Mouse (Mus musculus): ENCODE measurements around the gene Mark2.
"Not testable (repeated sequence)": the region's sequence is repeated elsewhere in the genome, so short reads cannot be mapped to it uniquely, and the experiment has no call there.

The Mark2 gene

DNA sequence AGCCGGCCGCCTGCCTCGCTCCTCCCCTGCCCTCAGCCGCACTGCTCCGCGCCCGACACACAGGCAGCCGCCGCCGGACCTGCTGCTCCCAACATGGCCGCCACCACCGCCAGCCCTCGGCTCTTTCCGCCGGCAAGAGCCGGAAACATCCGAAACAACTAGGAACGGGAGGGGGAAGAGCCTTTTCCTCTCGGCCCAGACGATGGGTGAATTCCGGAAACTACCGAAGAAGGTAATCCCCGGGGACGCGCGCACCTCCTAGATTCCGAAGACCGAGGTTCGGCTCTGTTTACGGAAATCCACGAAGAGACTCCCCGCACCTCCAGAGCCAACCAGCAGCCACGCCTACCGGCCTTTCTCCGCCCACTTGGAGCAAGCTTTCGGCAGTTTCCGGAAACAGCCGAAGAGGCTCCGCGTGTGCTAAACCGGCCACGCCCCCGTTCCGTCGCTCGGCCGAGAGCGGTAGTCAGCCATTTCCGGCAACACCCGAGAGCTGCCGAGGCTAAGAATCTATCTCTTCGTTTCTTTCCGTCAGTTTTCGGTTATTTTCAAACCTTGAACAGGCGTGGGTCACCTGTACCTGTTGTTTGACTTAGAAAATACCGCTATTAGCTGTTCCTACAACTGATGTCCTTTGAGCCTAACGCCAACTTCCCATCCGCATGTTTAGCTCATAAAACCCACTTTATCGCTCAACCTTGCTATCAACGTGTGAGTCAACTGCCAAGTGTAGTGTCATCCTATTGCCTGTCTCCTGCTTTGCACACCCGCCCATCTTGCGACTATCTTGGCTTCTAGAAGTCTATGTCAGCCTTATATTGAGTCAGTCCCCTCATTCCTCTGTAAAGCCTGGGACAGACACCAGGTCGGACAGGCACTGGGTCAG is at the start of gene Mark2:
TSS of gene Mark2 (minus strand) at position 349 of the 886 bp plus-strand sequence.
- DNase-seq, result peak; percentile 100

DNA sequence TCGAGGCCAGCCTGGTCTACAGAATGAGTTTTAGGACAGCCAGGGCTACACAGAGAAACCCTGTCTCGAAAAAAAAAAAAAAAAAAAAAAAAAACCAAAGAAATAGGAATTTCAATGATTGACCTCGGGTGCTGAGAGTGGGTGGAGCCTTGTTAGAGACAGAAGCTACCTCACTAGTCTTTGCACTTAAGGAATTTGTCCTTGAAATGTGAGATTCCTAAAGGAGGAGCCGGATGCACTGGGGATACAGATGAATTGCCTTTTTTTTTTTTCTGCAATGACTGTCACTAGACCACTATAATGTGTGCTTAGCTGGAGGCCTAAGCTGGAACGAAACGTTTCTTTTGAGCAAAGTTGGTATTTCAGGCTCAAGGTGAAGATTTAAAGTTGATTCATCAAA is 46.8 kb upstream of the Mark2 start:
- DNase-seq, result no peak

DNA sequence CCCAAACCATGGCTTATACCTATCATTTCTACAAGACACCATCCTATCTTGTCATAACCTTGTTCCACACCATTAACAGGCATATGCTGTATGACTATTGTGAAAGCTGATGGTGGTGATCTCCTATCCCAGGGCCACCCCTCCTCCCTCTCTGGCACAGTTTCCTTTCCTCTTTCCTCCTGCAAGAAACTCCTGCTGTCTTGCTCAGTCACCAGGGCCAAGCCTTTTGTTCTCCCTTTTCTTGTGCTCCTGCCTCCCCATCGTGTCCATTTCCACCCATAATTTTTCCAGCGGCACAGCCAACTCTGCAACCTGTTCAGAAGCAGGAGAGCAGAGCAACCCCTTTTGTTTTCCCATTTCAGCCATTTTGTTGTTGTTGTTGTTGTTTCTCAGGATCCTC is 44.4 kb upstream of the Mark2 start:
- DNase-seq, result no peak

DNA sequence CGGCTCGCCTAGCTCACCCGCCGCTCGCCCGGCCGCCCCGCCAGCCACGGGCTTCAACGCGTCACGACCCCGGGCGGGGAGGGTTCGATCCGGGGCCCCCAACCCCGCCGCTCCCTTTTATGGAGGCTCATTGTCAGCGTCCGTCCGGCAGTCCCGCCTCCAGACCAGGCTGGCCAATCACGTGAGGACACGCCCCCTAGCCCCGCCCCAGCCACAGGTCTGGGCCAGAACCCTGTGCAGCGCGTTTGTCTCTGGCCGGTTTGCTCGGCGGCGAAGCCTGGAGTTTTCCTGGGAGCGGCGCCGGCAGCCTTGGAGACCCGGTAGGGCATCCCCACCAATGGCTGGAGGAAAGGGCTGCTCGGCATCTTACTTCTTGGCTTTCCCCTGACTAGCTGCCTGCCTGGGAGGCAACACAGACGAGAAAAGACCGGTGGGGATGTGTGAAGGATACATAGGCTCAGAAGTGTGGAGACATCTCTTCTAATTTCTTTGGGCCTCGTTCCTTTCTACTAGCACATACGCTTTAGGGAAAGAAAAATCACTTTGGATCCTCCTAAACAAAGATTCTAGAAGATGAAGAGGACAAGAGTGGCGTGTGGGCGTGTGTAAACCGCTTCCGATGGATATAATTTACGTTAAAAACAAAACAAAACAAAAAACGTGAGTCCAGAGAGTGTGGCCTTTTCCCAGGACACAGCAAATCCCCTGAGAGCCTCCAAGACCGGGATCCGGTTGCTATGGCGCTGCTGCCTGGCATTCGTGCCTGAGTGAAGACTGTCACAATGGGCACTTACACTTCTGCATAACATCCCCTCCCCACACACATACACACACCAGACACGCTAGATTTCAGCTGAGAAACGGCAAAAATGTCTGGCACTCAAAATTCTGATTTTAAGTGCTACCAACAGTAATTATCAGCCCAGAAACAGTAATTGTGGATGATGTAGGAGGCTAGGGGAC is 41.5 kb upstream of the Mark2 start, which contains the start of gene Spindoc:
TSS of gene Spindoc (minus strand) at position 92 of the 963 bp plus-strand sequence.
- DNase-seq, result peak; percentile 98

DNA sequence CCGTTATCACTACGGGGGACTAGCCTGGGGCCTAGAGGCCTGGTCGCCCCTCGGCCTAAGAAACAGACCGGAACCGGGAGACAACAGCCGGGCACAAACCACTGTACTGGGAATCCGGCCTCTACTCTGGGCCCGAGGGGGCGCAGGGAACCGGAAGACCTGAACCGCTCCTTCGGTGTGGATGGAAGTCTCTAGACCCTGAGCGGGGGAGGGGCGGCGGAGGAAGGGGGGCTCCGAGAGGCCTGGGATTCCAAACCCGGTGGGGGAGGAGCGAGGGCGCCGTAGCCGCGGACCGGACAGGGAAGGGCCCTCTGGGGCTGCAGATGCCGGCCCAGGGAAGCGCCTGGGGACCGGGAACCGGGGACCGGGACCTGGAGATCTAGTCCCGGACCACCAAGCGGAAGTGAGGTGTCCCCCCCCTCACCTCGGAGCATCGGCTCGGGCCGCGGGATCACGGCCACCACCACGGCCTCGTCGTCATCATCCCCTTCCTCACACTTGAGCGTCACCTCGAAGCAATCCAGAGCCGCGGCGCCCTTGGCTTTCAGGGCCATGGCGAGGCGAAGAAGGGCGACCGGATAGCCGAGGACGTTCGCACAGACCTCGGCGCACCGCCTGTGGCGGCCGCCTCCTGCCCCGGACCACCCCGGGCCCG is 40.7 kb upstream of the Mark2 start:
- peak; percentile 70 for DNase-seq

DNA sequence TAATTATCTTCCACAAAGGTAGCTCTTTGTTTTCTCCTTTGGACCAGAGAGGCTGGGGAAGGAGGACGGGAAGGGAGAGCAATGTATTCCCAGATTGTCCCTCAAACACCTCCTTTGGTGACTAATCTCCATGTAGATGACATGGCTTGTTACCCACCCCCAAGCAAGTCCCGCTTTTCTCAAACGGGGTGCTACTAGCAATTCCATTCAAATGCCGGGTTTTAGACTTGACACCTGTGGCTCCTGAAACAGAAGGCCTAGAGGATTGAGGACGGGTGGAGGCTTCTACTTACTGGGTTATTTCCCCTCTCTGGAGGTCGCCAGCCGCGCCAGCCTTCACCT is 40.2 kb upstream of the Mark2 start:
- no peak for DNase-seq

DNA sequence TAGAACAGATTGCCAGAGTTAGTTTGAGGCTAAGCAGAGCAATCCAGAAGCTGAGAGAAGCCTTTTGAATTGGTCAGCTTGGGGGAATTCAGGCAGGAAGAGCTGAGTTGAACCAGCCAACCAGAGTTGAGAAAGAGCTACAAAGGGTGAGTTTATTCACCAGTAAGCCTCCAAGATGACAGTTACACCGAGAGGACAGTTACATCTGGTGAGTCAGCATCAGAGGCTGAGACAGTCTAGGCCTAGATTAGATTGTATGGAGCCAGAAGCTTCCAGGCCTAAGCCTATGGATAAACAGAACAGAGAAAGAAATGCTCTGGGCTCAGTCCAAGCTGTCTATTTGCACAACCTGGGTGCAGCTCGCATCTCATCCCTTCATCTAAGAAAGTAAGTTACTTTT is 36.0 kb upstream of the Mark2 start:
- no peak for DNase-seq

DNA sequence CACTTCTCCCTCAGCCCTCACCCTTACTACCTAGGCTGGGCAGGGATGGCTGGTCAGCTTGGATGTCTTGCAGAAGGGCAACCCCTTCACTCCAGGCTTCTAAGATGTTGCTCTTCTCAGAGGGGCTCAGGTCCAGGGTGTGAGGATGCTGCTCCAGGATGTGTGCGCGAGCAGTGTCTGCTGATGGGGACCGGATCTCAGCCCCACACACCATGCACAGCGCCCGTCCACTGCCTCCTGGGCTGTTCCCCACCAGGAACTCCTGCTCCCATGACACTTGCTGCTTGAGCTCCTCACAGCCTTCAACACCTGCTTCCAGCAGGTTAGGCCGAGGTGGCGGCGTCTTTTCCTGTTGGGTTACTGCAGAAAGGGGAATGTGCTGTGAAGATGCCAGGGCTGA is 32.8 kb upstream of the Mark2 start:
- DNase-seq, result no peak

DNA sequence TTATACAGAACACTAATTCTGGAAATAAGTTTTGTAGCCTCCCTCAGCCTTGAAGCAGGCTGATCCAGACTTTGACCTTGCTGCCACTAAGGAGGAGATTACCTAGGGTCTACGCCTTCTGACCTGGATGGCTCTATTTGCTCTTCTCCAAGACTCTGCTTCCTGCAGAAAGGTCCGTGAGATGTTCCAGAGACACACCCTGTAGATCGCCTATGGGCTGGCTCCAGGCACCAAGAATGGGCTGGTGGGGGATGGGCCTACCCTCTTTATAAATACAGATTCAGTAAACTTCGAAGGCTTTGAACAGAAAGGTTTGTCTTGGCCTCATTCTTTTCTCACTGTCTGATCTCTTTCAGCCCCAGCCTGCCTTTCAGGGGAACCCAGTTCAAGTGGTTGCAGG is 27.8 kb upstream of the Mark2 start:
- not testable (repeated sequence) for DNase-seq

DNA sequence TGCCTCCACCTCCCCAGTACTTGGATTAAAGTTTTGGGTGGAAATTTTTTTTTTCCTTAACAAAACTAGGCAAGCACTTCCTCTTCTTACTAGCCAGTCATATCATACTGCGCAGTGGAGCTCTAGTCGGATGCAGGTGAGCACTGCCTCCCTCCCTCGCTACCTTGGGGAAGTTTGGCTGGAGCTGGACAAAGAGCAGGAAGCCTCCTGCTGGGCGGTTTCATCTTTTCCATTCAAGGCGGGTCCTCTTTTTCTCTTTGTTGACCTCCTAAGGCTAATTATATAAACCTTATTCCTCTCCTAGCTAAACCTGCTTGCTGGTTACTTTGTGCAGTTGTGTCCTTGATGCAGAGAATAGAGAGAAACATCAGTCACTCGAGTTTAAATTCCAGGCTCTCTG is 12.0 kb upstream of the Mark2 start:
- no peak for DNase-seq

DNA sequence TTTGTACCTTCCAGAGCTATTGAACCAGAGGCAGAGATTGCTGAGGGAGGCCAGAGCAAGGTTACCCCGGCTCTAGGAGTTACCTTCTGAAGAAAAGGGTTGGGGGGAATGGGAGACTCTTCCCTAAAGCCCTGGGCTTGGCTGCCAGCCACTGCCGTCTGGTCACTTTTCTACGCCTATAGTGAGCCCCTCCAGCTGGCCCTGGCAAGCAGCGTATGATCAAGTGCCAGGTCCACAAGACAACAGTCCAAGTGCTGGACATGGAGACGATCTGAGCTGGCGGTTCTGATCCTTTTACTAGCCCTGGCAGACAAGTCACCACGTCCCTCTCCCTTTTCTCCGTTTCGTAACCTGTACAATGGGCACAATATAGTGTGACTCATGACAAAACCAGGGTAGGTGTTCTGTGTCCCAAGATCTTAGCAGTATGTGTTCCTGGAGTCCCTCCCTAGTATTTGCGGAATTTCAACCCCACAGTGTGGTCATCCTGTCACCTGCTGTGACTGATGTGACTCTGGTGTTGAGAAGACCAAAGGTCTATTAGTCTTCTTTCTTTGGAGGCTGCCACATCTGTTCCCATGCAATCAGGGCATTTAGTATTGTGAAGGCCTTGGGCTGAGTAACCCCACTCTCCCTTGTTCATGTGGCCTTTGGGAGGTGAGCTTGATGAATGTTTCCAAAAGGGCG is 11.3 kb upstream of the Mark2 start:
- DNase-seq, result no peak

DNA sequence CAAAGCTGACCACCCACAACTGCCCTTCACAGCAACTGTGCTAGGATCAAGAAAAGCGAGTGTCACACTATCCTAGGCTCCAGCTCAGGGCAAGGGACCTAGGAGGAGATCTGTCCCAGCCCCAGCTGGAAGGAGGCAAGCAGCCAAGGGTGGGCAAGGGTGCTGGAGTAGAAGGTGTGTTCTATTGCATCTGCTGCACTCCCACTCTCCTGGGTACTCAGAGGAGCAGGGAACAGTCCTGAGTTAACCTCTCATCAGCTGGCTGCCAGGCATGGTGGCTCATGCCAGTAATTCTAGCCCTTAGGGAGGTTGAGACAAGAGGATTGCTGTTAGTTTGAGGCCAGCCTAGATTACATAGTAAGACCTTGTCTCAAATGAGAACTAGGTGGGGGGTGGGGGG is 8.3 kb upstream of the Mark2 start:
- DNase-seq, result no peak

DNA sequence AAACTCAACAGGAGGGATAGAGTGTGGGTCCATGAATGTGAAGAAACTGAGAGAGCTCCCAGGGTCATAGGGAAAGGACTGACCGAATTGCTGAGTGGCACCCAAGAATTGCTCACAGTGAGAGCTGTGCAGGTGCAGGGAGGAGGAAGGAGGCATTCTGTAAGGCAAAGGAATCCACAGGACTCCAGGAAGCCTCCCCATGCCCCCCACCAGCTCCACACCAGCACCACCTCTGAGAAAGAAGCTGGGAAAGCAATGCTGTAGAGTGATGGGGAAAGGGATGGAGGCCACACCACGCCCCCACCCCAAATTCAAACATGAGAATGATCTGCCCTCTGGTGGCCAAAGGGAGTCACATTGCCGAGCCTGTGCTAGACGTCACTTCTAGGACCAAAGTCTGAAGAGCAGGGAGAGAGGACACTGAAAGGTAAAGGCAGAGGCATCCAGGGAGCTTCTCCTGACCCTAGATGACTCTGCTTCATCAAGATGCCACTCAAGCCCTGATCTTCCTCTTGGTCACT is 3.6 kb upstream of the Mark2 start:
- DNase-seq, result peak; percentile 56

DNA sequence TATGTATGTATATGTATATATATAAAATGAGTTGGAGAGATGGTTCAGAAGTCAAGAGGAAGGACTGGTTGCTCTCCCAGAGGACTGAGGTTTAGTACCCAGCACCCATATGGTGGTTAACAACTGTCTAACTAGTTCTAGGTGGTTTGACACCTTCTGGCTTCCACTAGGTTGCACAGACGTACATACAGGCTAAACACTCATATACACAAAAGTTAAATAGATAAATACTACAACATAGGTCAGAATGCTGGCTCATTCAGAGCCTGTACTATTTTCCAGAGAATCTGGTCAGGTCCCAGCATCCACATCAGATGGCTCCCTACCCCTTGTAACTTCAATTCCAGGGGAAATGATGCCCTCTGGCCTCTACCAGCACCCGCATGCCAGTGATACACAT is 986 bp upstream of the Mark2 start:
- DNase-seq, result no peak

DNA sequence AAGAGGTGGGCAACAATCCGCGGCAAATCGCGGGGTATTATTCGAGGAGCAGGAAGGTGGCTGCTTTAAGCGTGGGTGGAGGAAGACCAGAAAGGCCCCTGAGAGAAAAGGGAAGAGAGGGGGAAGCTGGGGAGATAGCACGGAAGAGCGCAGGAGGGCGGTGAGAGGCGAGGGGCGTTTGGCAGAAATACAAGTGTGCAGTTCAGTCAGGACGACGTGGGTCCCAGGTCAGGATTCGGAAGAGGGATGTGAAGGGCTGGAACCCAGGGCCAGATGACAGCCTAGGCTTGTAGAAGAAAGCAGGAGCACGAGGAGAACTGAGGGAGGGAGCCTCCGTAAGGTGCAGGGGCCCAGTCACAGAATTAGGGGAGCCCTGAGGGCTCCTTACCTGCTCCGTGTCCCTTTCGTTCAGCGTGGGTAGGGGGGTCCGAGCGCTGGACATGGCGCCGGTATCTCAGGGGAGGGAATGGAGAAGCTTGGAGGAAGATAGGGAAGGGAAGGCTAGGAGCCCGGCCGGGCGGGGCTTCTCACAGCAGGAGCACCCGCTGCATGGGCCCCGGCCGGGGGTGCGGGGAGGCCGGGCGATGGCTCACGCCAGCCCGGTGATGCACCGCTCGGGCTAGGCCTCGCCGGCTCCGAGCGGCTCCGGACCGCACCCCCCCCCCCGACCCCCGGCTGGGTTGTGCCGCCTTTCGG is 732 bp downstream of the Mark2 start:
- DNase-seq, result no peak

DNA sequence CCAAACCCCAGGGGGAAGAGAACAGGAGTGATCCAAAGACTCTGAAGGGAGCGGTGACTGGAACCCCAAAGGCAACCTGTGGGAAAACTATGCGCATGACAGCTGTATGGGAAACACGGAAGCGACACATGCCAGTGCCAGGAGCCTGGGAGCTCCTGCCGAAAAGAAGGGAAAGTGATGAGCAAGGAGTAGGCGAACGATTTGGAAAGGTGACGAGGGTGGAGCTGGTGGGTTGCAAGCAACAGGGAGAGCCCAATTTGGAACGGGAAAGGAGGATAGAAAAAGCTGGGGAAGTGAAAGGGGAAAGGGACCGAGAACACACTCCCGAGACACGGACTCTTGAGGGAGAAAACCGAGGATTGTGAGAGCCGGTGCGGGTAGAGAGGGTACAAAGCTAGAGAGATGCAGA is 1.3 kb downstream of the Mark2 start:
- peak; percentile 36 for DNase-seq

DNA sequence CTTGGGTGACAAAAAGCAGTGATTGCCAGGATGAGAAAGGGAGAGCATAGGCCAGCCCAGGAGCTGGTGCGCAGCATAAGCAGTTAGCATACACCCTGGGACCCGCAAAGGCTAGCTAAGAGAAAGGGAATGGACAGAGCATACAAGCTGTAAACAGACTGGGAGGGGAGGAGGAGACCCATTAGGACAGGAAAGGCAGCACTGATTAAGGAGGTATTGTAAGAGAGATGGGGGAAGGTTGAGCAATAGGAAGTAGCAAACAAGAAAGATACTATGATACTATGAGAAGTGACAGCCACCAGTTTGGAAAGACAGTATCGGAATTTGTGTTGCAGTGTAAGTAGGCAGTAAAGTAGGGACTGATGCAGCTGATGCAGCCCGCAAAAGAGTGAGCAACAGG is 1.8 kb downstream of the Mark2 start:
- DNase-seq, result no peak

DNA sequence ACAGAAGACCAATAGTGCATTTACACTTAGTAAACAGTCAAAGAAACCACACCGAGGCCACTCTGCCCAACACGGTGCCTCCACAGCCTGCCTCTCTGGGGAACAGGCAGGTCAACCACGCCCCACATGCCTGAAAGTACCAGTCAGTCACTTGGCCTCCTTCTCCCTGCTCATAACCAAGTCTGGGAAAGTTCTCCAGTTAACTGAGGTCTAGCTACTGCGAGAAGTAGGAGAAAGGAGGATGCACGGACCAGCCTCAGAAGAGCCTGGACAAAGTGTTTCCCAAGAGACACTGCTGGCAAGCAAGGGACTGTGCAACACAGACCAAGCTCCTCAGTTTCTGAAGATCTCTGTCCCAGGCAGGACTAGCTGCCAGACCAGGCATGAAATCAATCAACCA is 2.6 kb downstream of the Mark2 start:
- DNase-seq, result no peak

DNA sequence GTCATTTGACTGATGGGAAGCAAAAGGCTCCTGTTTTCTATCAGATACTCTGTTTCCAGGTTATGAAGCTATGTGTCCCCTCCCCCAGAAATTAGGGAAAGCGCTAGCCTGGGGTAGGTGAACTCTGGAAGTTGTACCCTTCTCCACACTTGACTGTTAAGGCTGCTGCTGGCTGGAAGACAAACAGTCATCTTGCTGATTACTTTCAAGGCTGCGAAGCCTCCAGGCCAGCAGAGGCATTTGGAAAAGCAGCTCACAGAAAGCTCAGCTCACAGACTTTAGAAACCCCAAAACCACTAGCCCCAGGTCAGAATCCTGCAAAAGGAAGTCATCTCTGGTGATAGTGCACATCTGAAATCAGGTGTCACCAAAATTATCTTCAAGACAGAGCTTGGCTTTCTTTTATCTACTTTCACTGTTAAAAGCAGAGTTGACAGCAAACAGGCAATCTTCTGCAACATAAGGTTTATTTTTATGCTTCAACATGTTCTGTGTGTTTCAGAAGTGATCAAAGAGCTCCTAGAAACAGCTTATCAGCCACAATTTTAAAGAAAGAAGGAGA is 3.8 kb downstream of the Mark2 start:
- DNase-seq, result no peak

DNA sequence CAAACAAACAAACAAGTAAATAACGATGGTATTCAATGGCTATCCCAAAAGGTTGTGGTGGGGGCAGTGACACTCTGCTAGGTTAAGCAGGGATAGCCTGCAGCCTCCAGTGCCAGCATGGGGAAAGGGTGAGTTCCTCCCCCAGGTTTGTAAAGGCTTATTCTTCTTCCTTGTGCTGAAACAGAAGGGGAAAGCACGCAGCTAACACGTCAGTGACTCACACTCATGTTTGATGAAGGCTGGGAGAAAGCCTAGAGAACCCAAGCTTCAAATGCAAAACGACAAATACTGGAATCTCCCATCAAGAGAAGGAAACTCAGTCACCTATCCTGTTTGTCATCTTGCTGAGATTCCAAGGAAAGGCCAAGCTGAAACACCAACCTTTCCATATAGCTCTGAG is 6.0 kb downstream of the Mark2 start:
- DNase-seq, result no peak

DNA sequence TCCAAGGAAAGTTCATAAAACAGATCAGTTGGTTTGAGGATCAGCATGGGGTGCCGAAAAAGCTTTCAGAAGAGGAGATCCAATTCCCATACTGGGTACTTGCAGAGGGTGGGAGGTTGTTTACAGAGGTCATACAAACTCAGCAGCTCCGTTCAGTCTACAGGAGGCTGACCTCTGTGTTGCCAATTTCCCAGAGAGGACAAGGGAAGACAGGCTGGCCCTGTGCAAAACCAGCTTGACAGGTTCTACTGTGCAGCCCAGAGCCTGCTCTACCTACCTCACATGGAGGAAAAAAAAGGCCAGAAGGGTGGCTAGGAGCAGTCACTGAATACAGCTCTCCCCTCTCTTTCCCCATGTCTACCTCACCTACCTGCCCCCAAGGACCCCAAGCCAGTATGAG is 7.6 kb downstream of the Mark2 start:
- DNase-seq, result no peak

DNA sequence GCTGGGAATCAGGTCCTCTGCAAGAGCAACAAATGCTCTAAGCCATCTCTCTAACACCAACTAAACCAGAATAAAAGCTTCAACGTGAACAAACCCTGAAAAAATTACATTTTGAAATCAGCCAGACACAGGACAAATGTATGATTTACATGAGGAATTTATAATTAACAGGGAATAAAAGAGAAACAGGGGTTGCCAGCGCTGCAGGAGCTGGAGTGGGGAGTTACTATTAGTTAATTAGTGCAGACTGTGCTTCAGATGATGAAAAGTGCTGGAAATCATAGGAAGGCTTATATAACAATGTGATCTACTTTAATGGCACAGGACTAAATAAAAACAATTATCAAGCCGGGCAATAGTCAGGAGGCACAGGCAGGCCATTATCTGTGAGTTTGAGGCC is 20.3 kb downstream of the Mark2 start:
- no peak for DNase-seq

All from right cerebral cortex, postnatal 14 days (tissue).